Mouse (Mus musculus) layer of hippocampus, postnatal 25 days (tissue): ENCODE measurements around the gene Zfp523. TPM values are rescaled to one million over a fixed set of nuclear protein-coding genes. Genes with fewer than 3 reads are reported as not detected.

Experiments
- DNase-seq, 2 experiments: peaks; one replicate each; pipeline ENCODE4 v3.0.0; 2022; ENCODE audit warnings: mixed read lengths in 2 of 2, low spot score in 1 of 2; ENCODE audit errors: extremely low spot score in 1 of 2
- total RNA-seq, 2 experiments: library from RNA; stranded (reverse); gene quantifications; 2 replicates each; pipeline ENCODE4 v1.2.3; 2021

The Zfp523 gene
- 100 to 1,000 TPM in 1 of 2 experiments, 10 to 100 TPM in 1; 95.9 to 109 TPM for total RNA-seq

DNA sequence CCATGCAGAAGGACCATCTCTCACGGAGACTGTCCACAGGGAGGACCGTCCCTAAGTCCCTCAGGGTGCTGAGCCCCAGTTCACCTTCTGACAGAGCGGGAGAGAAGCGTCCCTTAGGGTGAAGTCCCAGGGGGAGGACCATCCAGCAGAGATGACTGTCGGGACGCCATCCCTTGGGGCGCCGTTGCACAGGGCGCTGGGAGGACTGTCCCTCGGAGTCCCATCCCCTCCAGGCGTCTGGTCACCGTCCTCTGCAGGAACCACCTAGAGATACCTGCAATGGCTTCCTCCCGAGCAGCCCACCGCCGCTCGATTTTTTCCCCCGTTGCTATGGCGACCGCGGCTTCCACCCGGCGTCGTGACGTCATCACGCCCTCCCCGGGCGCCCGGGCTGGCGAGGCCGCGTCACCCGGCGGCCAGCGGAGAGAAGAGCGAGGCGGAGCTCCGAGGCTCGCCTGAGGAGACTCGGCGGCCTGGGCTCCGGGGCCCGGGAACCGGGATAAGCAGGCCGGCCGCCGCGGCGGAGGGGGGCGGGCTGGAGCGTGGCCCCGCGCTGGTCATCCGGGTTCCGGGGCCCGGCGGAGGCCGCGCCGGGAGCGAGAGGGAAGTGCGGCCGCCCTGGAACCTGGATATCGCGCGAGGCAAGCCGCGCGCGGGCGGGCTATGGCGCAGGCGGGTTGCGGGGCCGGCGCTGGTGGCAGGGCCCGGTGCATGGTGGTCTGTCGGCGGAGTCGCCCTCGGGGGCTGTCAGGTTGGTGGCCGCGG lies at the start of gene Zfp523:
Gene Zfp523 (plus strand): TSS at position 355 of the 765 bp plus-strand sequence.
- DNase-seq = peak; percentile 89 to 94

DNA sequence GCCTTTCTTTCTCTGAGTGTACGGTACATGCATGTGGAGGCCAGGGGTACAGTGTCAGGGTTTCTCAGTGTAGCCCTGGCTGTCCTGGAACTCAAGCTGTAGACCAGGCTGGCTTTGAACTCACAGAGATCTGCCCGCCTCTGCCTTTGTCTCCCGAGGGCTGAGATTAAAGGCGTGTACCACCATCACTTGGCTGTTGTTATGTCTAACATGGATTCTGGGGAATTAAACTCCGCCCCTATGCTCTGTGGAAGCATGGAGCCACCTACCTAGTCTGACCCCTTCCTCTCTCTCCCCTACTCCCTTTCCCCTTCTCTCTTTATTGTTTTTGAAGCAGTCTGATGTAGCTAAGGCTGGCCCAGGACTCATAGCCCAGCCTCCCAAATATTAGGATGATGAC lies 47.1 kb upstream of the Zfp523 start:
- DNase-seq = no peak

DNA sequence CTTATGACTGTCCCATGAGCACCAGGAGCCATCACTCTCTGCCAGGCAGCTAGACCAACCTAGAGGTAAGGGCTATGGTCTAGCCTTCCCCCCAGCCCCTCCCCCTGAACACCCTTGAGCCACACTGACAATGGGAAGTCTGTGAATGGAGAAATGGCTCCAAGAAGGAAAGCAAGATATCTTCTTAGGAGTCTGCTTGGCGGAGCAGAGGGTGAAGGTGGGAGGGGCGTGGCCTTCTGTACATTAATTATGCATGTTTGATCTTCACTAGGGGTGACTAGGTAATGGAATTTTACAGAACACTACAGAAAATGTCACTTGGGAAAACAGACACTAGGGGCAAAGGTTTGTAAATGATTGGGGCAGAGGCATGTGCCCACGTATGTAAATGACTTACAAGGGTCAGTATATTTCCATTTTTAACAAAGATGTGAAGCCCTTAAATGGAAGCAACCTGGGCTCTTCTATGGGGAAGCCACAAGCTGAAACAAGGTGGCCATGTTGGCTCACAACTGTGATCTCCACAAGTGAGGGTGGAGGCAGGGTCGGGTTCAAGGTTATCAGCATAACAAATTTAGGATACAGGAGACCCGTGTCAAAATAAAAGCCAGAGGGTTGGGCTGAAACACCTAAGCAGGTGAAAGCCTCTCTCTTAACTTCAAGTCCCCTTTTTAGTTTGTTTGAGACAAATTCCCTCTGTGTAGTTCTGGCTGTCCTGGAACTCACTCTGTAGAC lies 46.4 kb upstream of the Zfp523 start:
- no peak for DNase-seq

DNA sequence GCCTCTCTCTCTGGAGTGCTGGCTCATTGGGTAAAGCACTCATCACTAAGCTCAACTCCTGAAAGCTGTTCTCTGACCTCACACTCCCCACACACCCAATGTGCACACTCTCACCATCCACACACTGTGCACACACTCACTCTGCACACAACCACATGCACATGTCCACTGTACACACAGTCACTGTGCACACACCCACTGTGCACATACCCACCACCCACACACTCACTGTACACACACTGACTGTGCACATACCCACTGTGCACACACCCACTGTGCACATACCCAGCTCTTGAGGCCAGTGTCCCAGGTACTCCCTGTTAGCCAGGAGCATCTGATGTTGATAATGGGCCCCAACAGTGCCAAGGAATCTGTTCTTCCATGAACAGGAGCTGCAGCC lies 45.8 kb upstream of the Zfp523 start:
- no peak for DNase-seq

DNA sequence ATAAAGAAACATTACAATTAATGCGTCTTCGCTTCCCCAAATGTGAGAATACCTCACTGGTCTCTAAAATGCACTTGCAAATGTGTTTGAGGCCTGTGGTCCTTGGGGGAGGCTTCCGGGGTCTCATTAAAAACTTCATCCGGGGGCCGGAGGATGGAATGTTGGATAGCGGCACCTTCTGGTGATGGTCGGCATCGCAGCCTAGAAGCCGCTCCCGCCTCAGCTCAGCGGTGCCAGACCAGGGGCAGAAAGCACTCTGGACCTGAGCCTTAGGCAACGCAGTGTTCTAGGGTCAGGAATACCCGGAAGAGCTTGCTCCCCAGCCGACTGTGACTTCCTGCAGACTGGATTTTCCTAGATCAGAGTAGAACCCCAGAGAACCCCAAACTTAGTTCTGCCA lies 43.7 kb upstream of the Zfp523 start:
- peak; percentile 63 to 85 for DNase-seq

DNA sequence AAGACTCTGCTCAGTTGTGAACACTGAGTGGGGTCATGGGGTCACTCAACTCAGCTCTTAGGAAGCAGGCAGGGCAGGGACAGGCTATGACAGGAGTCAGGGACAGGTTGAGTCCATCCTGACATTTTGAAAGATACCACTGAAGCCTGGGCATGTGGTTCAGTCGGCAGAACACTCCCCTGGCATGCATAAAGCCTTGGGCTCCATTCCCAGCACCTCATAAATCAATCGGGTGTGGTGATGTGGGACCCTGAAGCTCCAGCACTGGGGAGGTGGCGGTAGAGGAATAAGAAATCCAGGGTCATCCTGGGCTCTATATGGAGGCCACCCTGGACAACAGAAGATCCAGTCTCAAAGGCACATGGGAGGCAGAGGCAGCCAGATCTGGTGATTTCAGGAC lies 41.4 kb upstream of the Zfp523 start:
- DNase-seq = no peak

DNA sequence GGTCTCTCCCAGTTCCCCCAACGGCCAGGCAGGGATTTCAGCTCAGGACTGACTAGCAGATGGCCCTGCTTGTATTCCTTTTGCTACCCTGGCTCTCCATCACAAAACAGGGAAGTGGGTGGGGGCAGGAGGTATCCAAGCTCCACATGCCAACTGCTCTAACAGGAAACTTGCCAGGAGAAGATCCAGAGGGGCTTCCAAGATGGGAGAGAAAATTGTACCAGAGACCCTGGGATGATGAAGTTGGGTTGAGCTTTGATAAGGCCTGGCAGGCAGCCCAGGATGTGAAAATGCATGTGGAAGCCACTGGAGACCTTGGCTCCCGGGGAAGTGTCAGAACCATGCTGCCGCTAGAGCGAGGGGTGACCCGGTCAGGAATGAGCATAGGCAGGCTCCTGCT lies 40.7 kb upstream of the Zfp523 start:
- no peak for DNase-seq

DNA sequence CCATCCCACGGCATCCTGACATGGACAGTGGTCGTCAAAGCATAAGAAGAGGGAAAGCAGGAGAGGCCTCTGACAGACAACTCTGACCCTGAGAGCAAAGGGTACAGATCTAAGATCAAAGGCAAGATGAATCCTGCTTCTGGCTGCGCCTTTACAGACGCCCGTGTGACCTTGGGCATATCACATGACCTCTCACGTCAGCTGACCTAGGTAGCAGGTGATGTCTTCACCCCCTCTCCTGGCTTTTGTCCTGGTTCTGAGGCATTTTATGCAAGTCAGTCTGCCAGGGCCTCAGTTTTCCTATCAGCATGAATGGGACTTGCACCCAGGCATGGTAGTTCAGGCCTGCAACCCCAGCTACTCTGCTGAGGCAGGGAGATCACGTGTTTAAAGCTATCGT lies 38.9 kb upstream of the Zfp523 start:
- DNase-seq = no peak

DNA sequence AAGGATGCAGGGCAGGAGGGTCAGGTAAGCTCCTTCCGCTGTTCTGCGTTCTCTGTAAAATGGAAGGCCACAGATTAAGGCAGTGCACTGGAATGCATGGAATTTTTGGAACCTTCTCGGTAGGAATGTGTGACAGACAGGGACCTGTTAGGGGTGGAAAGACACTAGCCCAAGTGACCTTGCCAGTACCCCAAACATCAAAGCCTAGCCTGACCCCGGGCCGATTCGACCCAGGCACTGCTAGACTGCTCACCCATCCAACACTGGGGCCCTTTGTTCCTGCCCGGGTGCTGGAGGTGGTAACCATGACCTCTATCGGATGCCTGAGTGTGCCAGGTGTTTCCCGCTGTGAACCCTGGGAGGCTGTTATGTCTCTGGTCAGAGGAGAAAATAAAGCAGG lies 38.2 kb upstream of the Zfp523 start:
- no peak for DNase-seq

DNA sequence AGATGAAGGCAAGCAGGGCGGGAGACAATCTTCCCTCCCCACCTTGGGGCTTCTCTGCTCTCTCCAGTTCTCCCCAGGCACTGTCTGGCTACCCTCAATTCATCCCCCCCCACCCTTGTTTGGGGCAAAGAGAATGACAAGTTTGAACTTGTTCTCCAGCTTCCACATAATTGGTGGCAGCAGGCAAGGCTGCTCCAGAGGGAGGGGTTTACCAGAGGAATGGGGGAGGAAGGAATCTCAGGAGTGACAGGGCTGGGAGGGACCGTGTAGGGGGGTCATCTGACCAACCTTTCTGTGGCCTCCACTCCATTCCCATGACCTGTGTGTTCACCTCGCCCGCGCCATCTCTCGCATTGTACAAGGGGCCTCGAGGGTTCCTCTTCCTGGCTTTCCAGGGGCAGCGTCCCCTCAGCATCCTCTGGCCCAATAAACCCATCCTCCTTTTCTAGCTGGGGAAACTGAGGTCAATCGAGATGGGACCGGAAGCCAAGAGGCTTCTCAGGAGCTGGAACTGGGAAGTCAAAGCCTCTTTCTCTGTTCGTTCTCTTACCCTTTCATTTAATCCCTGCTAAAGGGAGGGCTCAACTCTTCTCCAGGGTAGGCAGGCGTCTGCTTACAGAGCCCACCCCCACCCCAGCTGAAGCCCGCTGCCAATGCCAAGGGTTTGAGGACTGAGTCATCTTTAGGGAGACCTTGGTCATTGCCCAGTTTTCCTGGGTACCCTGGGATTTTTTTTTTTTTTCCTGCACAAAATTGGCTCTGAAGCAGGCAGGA lies 36.3 kb upstream of the Zfp523 start:
- DNase-seq = no peak

DNA sequence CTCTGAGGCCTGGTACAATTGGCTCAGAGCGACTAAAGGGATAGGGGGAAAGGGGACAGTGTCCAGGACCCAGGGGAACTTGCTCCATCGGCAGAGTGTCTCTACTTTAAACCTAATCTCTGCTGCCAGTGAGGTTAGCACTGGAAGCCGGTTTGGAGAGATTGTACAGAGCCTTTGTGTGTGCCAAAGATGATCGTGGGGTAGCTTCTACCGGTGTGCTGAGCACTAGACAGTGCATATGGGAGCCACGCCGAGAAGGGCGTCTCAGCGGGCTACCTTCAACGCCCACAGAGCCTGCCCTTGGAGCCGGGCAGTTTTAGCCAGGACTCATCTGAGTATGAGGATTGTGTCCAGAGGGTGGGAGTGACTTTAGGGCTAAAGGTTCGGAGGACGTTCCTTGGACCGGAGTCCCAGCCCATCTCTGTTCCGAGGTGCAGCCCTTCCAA lies 35.7 kb upstream of the Zfp523 start:
- no peak for DNase-seq

DNA sequence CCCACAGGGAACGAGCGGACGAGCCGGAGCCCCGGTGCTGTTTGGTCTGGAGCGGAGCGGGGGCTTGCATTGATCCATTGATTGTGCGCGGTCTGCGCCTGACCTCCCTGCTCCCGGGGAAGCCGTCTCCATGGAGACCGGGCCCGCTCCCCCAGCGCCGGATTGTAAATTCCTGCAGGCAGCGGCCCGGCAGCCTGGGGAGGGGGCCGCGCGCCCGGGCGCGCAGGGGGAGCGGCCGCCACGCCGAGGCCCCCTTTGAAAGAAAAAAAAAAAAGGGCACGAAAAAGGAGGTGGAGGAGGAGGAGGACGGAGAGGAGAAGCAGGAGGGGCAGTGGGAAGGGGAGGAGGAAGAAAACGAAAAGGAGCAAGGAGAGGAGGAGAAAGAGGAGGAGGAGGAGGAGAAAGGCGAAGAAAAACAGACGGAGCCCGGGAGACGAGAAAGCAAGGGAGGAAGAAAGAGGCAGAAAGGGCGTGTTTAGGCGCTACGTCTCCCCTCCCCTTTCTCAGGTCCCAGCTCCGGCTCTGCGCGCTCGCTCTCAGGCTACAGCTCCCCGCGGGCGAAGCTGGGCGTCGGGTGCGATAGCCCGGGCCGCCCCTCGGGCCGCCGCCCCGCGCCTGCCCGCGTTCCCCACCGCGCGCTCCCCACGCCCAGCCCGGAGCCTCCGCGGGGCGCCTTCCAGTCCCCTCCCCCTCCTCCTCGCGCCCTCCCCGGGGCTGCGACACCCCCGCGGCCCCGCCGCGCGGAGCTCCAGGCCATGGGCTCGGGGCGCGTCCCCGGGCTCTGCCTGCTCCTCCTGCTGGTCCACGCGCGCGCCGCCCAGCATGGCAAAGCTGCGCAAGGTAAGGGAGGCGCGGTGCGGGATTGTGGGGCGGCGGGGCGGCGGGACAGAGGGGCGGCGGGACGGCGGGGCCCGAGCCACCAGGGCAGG lies 34.9 kb upstream of the Zfp523 start, which contains the start of gene Scube3:
Gene Scube3 (plus strand): TSS at position 371 of the 929 bp plus-strand sequence.
- no peak for DNase-seq

DNA sequence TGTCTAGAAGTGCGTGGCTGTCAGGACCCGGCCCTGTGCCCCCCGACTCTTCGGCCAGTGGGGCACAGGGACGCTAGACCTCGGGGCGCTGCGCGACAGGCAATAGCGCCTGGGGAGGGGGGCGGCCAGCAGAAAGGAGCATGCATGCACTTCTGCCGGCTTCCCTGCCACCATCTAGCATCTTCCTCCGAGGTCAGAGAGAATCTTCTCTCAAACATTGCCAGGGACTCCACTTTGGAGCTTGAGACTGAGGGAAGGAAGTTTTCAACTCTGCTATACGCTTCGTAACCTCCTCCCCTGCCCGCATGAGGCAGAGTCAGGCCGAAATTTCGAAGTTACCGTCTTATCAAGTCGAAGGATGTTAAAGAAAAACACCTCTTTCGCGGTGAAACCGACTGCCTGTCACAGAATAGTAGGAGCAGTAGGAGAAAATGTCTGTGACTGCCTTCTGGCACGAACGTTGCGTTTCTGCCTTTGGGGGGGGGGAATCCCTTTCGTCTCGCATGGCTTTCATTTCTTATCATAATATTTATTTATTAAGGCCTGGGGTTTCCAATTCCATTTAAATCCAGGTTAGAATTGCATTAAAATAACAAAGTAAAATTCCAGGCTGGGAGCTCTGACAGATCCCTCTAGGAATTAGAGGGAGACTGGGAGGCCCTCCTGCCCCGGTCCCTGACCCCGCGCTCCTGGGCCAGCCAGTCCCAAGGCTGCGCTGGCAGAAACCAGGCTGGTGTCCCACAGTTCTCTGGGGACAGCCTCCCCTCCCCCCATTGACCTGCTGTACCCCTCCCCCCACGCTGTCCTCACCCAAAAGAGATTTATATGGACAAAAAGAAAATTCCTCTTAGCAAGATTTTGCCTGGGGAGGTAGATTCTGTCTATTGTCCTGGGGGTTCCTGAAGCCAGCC lies 34.0 kb upstream of the Zfp523 start:
- DNase-seq = no peak

DNA sequence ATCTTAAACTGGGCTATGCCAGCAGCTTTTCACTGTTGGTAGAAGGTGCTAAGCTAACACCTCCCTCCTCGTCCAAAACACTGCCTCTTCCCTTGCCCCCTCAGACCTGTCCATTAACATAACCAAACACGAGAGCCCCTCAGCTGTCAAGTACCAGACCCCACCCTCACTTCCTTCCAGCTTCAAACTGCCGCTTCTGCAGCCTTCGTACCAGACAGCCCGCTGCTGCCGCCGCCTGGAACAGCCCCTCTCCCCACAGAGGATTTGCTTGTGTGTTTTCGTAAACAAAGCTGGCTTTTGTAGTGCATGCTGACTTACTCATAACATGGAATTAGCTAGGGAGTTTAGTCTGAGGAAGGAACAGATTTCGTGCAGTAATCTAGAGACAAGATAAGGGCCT lies 33.2 kb upstream of the Zfp523 start:
- DNase-seq = no peak

DNA sequence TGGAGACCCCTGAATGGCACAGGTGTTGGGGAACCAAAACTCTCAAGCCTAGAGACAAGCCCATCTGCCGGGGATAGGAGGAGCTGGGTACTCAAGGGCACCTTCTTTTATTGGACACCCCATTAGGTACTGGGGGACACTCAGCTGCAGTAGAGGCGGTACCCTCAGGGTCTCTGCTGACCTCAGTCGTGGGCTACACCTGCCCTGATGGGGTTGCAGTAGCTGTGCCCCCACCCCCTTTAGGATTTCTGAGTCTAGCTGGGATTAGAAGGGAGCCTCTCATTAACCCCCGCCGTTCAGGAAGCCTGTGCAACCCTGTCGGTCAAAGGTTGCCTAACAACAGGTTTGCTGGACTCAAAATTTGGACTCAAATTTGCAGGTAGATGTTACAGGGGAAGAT lies 32.7 kb upstream of the Zfp523 start:
- no peak for DNase-seq

DNA sequence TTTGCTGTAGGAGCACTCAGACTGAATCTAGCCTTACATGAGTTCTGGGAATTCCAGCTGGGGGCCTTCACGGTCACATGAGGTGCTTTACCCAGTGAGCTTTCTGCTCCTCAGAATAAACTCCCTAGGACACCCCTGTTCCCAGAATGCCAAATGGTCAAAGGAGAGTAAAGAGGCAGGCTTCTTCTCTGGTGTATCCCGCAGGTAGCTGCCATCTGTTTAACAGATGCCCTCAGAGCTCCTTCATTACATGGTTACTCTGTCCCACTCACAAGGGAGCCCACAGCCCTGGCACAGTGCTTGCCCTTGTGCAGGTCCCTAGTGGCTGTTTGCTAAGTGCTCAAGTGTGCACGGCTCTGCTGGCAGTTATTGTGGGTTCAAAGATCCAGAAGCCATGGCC lies 28.6 kb upstream of the Zfp523 start:
- DNase-seq = no peak

DNA sequence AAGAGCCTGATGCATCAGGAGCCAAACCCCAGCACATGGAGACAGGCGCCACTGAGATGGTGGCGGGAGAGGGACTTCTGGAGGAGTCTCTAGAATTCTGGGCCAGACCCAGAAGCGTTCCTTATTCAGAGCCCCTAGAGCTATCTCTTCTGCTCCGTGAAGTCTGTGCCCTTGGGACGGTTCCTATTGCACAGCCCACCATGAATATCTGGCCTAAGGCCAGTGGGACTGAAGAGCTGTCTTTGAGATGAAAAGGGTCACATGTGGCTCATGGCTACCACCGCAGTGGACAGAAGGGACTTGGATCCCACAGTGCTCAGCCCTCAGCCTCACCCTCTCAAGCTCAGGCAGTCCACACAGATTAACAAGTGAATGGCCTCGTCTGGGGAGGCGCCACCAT lies 27.2 kb upstream of the Zfp523 start:
- DNase-seq = no peak

DNA sequence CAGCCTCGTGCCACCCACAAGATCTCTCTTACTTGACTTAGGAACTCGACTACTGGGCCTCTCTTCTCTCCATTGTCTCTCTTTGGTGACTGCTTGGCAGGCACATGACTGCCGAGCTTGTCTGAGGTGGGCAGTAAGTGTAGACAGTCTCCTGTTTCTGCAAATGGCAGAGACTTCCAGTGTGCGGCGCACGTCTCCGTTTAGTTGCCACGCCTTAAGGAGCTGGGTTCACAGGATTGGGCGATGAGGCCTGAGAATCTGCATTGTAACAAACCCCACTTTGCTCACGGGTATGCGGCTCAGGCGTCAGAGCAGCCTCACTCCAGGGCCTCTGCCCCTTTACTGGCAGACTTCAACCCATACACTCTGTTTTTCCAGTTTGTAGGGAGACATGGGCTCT lies 26.5 kb upstream of the Zfp523 start:
- DNase-seq = no peak

DNA sequence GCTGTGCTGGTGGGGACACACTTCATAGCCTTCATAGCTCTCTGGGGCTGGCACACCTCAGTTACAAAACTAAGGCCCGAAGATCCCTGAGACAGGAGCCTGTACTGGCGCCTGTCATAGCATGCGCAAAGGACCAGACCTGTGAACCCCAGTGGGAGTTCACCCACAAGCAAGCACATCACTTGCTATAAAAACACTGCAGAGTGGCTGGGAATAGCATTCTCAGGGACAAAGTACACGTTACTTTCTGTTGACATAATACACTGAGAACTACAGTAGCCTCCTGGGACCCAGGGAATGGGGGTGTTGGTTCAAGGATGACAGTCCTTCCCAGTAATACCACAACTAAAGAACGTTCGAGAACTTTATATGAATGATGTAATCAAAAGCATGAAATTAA lies 23.8 kb upstream of the Zfp523 start:
- no peak for DNase-seq
